Mouse (Mus musculus) fibroblast of lung, adult 2 months (primary cell): ENCODE data around the gene Hemk1.
A peak's percentile ranks its signal among the peaks of the same experiment; 100 is the strongest.

ENCODE experiments used
- DNase-seq: peaks from one replicate; pipeline ENCODE4 v3.0.0-alpha.2; 2011; ENCODE audit warnings: low read depth

Hemk1 gene

DNA sequence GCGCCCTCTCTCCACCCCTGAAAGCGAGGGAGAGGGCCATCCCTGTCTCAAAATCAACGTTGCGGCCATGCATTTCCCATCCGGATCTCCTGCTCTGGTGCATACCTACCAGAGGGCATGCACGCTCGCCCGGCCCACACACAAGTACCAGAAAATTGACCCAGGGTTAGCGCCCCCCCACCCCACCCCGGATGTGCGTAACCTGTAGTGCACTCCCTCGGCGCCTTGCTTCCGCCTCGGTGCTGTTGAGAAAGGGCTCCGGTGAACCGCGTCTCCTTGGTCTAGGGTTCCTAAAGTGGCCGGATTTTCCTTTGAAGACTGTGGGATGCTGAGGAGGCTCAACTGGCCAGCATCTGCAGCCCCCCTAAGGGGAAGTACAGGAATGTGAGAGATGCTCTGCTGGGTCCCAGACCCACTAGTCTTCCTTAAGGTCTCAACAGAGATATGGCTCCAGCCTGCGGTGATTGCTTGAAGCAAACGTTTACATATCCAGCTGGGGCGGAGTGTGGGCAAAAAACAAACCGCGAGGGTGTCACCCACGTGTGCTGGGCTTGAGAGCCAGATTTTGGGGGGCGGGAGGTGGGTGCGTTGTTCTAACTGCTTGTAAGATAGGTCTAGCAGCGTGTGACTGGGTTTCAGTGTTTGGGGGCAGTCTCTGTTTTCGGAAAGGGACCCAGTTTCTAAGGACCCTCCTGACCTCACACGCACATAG, at the start of gene Hemk1:
Gene Hemk1 (minus strand): TSS at position 179 of the 712 bp plus-strand sequence.
- peak; percentile 38 for DNase-seq

GRCm38 (mm10) chr9:107387708-107388107, 49.6 kb upstream of the Hemk1 start:
- DNase-seq = no peak

- no peak for DNase-seq
These were observed 48.6 kb upstream of the Hemk1 start for GRCm38 (mm10) chr9:107386722-107387121.

- no peak for DNase-seq
These were observed 46.2 kb upstream of the Hemk1 start for GRCm38 (mm10) chr9:107384396-107384795.

DNA sequence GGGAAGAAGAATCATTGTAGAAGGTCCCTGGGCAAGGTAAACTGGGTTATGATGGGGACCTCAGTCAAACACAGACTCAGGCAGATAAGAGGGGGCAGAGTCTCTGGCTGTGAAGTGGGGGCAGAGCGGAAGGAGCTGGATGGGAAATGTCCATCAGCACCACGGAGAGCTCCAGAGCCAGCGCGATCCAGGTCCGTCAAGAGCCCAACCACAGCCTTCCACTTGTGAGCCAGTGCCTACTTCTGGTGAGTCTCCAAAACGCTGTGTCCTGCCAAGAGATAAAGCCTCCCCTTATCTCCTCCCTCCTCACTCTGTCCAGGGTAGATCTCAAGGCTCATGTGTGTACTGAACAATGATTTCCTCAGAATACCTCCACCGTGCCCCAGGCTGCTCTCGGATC, 43.6 kb upstream of the Hemk1 start:
- no peak for DNase-seq

GRCm38 (mm10) chr9:107377961-107378512, 39.9 kb upstream of the Hemk1 start:
- DNase-seq = no peak

- no peak for DNase-seq
These were observed 37.3 kb upstream of the Hemk1 start for GRCm38 (mm10) chr9:107375451-107375850.

DNA sequence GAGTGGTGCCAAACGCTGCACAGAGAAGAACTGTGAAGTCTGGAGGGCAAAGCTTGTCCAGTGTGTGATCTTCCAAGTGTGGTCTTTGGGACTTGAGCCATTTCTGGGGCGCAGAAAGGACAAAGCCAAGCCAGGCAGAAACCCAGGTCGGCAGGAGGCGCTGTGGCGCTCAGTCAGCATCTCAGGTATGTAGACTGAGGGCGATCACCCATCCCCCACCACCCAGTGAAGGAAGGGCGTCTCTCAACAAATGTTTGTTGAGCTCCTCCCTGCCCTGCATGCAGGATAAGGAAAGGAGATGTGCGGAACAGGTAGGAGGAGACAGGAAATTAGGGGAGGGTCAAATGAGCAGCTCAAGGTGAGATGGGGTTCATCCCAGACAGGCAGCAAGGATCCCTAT, 36.5 kb upstream of the Hemk1 start:
- DNase-seq = no peak

GRCm38 (mm10) chr9:107372441-107372840, 34.3 kb upstream of the Hemk1 start:
- DNase-seq = no peak

DNA sequence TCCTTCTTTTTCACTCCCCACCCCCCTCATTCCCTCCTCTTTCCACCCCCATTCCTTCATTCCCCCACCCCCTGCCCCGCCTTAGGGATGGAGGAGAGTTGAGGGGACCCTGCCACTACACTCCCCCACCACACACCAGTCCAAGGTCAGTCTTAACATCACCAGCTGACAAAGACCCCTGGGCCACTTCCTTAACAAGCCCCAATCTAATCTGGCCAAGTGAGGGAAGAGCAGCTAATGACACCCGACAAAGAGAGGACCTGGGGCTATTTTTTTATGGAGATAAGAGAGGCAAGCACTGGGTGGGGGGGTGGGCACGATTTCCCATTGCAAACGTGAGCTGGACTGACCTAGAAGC, 31.9 kb upstream of the Hemk1 start:
- DNase-seq = no peak

GRCm38 (mm10) chr9:107369270-107370105, 31.3 kb upstream of the Hemk1 start:
- no peak for DNase-seq

- DNase-seq = no peak
These were observed 30.2 kb upstream of the Hemk1 start for GRCm38 (mm10) chr9:107368302-107368701.

GRCm38 (mm10) chr9:107366644-107367043, 28.5 kb upstream of the Hemk1 start:
- DNase-seq = peak; percentile 14

DNA sequence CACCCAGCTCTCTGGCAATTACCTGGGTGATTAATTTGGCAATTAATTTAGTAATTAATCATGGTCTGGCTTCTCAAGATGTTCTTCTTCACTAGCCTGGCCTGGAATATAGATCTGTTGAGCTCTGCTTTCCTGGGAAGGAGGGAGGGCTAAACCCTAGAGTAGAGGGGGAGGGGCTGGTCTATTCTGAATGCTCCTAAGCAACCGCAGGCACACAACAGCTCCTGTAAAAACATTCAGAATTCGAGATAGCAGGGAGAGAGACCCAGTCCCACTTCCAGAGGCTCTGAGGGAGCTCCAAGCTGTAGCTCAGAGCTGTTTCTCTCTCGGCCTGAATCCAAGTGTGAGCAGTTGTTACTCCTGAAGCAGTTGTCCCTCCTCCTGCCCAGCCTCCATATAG, 22.8 kb upstream of the Hemk1 start:
- DNase-seq = no peak

GRCm38 (mm10) chr9:107357651-107358050, 19.5 kb upstream of the Hemk1 start:
- no peak for DNase-seq

GRCm38 (mm10) chr9:107355870-107356765, 18.0 kb upstream of the Hemk1 start:
- no peak for DNase-seq

GRCm38 (mm10) chr9:107354826-107355225, 16.7 kb upstream of the Hemk1 start:
- no peak for DNase-seq

- no peak for DNase-seq
These were observed 11.2 kb upstream of the Hemk1 start for GRCm38 (mm10) chr9:107349321-107349720.

DNA sequence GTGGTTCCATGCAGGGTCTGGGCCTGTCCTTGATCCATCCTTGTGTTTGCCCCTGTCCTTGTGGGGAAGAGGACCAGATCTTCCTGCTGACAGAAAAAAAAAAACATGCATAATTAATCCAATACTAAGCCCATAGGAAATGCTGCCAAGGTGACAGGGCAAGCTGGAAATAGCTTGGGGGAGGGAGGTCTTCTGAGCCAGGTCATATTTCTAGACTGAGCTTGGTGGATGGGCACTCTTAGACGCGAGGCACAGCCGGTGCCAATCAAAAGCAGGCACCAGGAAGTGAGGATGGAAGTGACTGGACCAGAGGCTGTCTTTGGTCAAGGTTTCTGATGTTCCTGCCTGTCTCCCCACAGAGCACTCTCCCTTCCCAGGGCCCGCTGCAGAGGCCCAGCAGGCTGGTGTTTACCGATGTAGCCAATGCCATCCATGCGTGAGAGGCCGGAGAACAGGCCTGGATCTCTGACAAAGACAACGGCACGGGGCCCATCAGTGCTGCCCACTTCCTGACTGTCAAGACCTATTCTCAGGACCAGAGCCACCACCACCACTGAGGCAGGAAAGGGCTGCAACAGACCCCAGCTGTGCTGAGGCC, 9.5 kb upstream of the Hemk1 start:
- no peak for DNase-seq

DNA sequence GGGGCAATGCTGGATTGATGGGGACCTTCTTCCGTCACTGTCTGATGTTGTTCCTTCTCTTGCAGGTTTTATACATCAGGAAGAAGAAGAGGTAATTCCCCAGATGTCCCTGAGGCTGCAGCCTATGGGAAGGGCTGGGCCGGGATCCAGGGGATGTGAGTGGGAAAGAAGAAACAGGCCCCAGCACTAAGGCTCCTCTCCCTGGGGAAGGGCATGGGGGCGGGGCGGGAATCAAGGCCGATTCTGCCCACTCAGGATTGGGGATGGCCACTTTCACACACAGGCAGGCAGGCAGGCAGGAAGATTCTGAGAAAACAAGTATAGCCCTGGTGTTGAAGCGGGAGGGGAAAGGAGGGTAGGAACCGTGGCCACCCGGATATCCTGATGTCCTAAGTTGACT, 7.9 kb upstream of the Hemk1 start:
- no peak for DNase-seq

DNA sequence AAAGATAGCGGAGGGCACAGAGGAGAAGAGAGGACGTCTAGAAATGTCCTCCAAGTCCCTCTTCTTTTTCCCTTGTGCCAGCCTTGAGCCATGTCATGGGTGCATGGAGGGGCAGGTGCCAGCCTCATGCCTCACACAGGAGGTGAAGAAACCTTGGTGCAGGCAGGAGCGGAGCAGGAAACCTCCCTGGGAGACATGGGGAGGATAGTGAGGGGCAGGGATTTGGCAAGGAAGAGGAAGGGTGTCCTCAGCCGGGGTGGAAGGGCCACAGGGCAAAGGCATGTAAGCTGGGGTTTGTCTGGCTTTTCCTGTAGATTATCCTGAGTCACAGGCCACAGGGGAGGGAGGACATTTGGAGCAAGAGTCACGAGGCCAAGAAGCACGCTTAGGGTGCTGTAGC, 5.9 kb upstream of the Hemk1 start:
- no peak for DNase-seq
